Mouse (Mus musculus) splenic B cell, adult 2 months (primary cell): ENCODE measurements around the gene Pten.

Experiments
- DNase-seq: peaks from one replicate; pipeline ENCODE4 v3.0.0-alpha.2; 2011; ENCODE audit warnings: low read depth, low spot score
- H3K27me3 ChIP-seq: 2 replicates; pipeline ENCODE4 v1.6.1; 2012; ENCODE audit warnings: mild to moderate bottlenecking, low read length, moderate library complexity, mixed read lengths; ENCODE audit not compliant: control insufficient read depth, poor library complexity, insufficient read depth, severe bottlenecking
- H3K36me3 ChIP-seq: 2 replicates; pipeline ENCODE4 v1.6.1; 2012; ENCODE audit warnings: mild to moderate bottlenecking, low read length, moderate library complexity, mixed read lengths; ENCODE audit not compliant: control insufficient read depth, poor library complexity, insufficient read depth, severe bottlenecking

Pten gene

DNA sequence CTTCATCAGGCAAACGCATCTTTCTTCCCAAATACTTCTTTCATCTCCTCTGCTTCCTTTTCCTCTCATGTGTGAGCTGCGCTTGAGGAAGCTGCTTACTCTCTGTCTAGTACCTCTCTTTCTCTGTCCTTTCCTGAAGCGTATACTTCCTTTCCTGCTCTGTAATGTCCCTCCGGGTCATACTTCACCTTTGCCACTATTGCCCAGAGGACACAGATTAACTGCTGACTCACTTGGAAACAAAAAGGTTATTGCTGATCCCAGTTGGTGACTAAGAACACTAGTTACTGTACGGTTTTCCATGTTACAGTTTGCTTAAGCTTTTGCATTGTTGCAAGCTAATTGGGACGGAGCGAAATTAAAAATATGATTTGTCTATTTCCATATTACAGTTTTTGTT lies 19.5 kb upstream of the Pten start:
- no peaks in the 10 kb centered on the region for H3K36me3 ChIP-seq
- no peak for DNase-seq
- H3K27me3 ChIP-seq: no peaks in the 10 kb centered on the region

DNA sequence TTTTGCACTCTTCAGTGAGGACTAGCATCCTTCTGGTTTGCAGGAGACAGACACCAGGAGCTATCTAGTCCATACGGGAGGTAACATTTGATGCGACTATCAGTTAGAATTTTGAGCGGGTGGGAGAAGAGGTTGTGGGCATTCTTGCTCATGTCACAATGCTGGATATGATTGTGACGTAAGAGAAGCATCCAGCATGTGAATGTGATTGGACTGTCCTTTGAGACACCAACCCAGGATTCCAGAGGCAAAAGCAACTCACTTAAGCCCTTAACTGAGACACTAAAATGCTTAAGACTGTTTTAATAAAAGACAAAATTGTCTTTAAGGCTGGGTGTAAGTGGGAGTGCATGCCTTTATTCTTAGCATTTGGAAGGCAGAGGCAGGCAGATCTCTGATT lies 17.6 kb upstream of the Pten start, which contains the start of gene Atad1:
TSS of gene Atad1 (minus strand) at position 101 of the 400 bp plus-strand sequence.
- no peaks in the 10 kb centered on the region for H3K36me3 ChIP-seq
- H3K27me3 ChIP-seq: no peaks in the 10 kb centered on the region
- no peak for DNase-seq

DNA sequence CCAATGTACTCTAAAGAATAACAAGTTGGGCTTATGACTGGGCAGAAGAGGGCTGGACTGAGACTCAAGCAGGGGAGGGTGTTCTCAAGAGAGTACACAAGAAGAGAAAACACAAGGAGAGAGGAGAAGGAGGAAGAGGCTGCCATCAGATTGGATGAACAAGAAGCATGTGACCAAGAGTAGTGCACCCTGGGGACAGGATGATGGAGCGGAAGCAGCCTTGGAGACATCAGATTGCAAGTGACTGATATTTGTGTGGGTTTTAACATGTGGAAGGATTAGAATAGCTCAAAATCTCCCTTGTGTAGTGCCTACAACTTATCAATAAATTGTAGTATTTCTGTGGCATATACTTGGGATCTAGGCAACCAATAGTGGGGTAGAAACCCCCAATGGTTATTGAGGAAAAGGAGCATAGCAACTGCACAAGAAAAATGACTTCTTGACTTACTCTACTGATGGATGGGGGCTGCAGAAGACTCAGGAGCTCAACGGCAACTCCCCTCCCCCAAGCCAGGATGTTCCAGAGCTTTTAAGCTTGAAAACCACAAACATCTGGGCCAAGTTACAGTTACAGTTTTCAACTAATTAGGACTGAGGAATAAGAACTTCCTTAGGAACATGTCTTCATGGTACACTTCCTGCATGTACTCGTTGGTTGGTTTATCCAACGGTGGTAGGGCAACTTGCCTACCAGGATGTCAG lies 16.5 kb upstream of the Pten start:
- DNase-seq: peak; percentile 33
- Histone ChIP-seq H3K36me3 (no peaks in the 10 kb centered on the region), H3K27me3 (no peaks in the 10 kb centered on the region)

DNA sequence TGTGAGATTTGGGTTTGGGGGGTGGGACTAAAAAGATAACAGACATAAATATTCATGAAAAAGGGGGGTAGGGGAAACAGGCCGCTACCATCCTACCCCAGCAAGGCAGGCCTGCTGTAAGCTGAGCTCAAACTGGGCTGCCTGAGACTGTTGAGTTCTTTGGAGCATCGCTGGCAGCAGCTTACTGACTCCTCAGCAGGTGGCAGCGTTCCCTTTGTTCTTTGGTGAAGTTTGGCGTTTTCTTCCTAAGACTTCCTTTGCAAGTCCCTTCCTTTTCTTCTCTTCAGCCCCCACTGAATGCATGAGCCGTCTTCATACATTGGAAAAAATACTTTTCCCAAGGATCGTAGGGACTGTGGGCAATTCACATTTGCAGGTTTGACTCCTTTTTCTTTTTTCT lies 7.9 kb upstream of the Pten start:
- Histone ChIP-seq H3K36me3 (no peaks in the 10 kb centered on the region), H3K27me3 (no peaks in the 10 kb centered on the region)
- DNase-seq: peak; percentile 66

DNA sequence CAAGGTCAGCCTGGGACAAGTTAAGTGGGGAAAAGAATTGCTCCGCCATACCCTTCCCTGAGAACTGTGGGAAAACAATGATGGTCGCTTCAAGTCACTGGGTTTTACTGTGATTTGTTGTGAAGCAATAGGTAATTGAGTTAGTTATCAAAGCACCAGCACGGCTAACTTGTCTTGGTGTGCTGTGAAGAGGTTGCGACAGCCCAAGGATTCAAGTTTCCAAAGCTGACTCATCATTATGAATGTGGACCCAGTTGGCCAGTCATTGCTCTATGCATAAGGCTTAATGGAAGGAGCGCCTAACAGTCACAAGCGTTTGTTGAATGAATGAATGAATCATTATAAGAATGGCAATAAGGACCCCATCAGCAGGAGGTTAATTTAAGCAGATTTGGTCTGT lies 4.9 kb upstream of the Pten start:
- Histone ChIP-seq H3K27me3 (no peaks in the 10 kb centered on the region), H3K36me3 (no peaks in the 10 kb centered on the region)
- no peak for DNase-seq

DNA sequence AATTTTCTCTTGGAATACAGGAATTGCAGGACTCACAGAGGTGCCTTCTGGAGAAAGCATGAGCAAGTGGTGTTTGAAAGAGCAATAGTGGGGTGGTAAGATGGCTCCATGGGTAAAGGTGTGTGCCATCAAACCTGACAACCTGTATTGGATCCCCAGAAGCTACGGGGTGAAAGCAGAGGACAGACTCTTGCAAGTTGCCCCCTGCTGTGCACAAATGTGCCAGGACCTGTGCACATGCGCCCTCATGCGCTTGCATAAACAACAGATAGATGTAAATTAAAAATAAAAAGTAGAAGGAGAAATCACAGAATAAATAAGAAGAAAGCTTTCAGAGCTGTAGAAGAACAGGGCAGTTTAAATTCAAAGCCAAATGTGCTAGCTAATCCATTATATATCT lies 3.9 kb upstream of the Pten start:
- Histone ChIP-seq H3K27me3 (no peaks in the 10 kb centered on the region), H3K36me3 (no peaks in the 10 kb centered on the region)
- DNase-seq: no peak

DNA sequence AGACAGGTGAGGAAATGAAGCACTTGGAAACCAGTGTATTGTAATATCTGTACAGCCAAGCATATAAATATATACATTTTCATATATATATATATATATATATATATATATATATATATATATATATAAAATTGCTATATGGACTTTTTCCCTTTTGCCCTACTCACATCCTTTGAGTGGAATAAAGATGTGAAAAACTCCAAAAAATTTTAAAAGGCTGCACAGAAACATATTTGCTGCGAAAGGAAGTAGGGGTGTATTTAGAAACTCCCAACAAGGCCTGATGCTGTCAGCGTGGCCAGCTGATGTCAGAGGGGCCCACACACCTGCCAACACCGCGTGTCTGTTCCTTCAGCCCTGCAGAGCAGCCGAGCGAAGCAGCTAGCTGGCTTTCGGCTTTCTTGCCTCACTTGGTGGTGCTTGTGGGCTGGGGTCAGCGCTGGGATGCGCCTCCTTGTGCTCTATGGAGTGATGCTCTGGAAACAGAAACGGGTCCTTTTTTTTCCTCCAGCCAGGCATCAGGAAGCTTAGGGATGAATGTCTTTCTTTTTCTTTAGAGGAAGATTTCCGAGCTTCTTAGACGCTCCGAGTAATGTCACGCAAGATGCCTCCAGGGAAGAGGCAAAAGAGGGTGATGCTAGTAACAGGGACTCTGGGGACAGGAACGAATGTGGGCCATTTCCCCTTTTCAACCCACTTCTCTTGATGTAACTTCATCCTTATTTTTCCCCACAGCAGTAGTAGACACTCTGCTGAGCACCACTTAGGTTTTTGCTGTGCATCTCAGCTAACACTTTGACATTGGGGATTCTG lies 2.9 kb upstream of the Pten start:
- Histone ChIP-seq H3K36me3 (no peaks in the 10 kb centered on the region), H3K27me3 (no peaks in the 10 kb centered on the region)
- peak; percentile 91 for DNase-seq

DNA sequence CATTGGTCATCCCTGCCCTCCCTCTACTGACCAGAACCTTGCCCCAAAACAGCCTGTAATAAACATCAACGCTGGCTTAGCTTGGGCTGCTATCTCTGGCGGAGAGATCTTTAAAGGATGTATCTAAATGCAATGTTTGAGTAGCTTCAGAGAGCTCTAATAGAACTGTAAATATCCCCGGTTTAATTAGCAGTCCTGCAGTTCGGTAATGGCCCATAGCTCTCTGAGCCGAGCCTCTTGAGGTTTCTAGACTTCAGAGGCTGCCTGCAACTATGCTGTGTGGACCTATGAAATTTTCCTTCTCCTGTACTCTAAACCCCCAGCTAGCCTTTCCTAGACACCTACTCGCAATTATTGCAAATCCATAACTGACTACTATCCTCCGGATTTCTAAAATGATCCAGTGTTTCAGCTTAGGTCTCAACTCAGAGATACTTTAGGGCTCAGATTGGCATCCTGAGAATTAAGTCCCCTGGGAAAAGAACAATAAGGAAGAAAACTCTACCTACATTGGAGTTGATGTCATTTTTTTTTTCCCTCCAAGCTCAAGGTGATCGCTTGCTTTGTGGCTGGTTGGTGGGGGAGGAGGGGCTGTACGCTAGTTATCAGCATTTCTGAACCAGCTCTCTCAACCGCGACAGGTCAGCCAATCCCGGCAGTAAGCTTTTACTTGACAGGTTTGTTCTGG lies 2.0 kb upstream of the Pten start:
- no peaks in the 10 kb centered on the region for H3K27me3 ChIP-seq
- H3K36me3 ChIP-seq: no peaks in the 10 kb centered on the region
- DNase-seq: peak; percentile 34

DNA sequence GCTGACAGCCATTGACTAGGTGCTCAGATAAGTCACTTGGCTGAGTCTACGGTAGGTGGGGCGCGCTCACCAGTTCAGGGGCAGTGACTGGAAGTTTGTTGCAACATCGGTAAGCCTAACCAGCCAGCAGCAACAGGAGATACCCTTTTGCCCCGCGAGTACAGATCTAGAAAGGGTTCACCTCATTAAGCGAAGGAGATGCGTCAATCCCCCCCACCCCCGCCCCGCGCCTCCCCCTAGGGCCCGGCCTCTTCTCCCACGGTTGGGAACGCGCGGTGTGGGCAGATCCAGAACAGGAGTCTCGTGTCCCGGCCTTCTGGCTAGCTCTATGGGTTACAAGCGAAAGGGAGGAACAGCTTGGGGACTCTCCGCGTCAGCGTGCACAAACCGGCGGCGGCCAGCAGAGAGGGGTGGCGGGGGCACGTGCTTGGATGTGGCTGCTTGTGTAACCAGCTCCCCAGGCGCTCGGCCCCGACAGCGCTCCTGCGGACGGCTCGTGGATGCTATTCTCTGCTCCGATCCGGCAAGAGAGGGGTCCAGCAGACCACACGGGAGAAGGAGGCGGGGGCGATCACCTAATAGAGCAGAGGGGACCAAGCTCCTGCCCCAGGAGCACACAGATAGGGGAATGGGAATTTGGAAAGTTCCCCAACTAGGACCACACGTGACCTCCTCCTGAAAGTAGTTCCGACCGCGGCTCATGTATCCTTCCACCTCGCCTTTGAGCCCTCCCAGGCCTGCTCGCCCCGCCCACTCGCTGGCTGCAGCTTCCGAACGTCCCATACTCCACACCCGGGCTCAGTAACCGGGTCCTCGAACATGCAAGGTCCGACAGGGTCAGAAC lies 1.3 kb upstream of the Pten start:
- DNase-seq: peak; percentile 96

DNA sequence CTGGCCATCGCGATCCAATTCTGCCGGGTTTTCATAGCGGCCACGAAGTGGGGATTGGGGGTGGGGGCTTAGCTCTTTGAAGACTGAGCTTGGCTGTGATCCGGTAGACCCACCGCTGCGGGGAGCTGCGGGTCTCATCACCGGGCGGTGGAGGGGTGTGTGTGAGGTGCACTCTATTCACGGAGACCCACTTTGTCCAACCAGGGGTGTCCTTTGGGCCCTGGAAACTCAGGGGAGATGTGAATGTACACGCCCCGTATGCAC lies 729 bp upstream of the Pten start:
- no peak for DNase-seq
- H3K27me3 ChIP-seq: no peaks in the 10 kb centered on the region
- no peaks in the 10 kb centered on the region for H3K36me3 ChIP-seq

More for the DNA sequence above, 1.3 kb upstream of the Pten start:
- H3K27me3 ChIP-seq: no peaks in the 10 kb centered on the region
- H3K36me3 ChIP-seq: no peaks in the 10 kb centered on the region

DNA sequence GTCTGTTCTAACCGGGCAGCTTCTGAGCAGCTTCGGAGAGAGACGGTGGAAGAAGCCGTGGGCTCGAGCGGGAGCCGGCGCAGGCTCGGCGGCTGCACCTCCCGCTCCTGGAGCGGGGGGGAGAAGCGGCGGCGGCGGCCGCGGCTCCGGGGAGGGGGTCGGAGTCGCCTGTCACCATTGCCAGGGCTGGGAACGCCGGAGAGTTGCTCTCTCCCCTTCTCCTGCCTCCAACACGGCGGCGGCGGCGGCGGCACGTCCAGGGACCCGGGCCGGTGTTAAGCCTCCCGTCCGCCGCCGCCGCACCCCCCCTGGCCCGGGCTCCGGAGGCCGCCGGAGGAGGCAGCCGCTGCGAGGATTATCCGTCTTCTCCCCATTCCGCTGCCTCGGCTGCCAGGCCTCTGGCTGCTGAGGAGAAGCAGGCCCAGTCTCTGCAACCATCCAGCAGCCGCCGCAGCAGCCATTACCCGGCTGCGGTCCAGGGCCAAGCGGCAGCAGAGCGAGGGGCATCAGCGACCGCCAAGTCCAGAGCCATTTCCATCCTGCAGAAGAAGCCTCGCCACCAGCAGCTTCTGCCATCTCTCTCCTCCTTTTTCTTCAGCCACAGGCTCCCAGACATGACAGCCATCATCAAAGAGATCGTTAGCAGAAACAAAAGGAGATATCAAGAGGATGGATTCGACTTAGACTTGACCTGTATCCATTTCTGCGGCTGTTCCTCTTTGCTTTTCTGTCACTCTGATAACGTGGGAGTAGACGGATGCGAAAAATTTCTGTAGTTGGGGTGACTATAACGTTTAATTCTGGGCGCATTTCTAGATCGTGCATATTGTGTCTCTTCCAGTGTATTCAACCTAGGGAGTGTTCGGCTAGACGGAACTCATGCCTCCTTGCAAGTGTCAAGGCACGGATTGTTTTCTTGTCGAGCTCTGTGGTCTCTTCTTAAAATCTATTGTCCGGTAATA lies 815 bp downstream of the Pten start:
- Histone ChIP-seq H3K36me3 (no peaks in the 10 kb centered on the region), H3K27me3 (no peaks in the 10 kb centered on the region)
- DNase-seq: peak; percentile 58

DNA sequence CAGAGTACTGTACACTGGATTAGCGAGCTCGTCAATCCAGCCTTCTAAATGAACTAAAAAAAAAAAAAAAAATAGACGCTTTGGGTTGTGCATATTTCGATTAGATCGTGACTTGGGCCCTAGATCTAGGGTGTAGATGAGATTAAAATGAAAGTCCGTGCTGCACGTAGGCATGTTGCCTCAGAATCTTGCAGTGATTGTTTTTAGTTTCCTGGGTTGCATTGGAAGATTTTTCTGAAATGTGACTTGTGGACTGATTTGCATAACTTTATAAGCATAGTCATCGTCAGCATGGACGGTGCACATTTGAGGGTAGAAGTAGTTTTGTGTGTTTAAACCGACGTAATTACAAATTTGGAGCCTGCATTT lies 1.5 kb downstream of the Pten start:
- Histone ChIP-seq H3K27me3 (no peaks in the 10 kb centered on the region), H3K36me3 (peaks cover 2% of the 10 kb centered on the region; the same call in 1 of the 2 replicates)
- peak; percentile 55 for DNase-seq

DNA sequence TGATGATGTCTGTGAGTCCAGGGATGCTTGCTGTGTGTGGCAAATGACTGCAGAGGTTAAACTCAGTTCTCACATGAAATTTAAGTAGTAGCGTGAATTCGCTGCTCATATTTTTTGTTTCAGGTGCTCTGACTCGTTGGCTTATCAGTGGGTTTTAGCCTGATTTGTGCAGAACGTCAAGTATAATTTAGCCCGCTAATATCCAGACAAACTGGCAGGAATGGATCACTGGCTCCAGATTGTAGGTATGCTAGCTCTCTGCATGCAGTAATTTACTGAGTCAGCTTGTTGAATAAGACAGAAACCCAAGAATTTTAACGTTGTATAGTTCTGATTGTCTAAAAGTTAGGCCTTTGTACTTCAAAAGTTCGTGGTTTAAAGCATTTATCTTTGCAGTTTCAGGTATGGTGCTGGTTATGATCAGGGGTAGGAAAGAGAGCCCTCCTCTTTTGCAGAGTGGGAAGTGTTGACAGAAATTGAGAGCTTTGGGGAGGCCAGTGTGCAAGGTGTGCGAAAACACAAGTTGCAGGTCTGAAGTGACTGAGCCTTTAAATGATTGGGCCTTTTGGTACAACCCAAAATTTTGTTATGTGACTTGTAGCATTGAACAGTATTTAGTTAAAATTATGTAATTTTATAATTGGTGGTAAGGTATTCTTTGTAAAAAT lies 2.2 kb downstream of the Pten start:
- Histone ChIP-seq H3K27me3 (no peaks in the 10 kb centered on the region), H3K36me3 (peaks cover 3% of the 10 kb centered on the region; the same call in 1 of the 2 replicates)
- DNase-seq: peak; percentile 26
